13 mouse cellular contexts compared by ENCODE assay signal in genomic region chr3:83589127-83589526, GRCm38 (mm10).
DNase-seq lines count a peak whose midpoint lies in the region; ATAC-seq and TF ChIP-seq lines count a peak whose summit lies in the region.
"Had no signal": no experiment of that assay in that cellular context is flagged by ENCODE, and none has a peak within 500 bp of the region (broad histone marks: within the 10 kb centered on the region; RNA-seq: fewer than 3 reads in every experiment).

No protein-coding gene starts in this region.

- H3K9ac ChIP-seq in intestine, embryonic 14.5 days (ENCODE audit: low read length) = no peak overlapping the region
- no peak overlapping the region for H3K9ac ChIP-seq in intestine, postnatal 0 days (ENCODE audit: low read depth, low read length)
- H3K9ac ChIP-seq in ES-E14 (ENCODE audit: insufficient read depth, low read depth, low read length, poor library complexity, severe bottlenecking) = no peak overlapping the region; the same call in 1 of the 2 replicates
- no peak overlapping the region for H3K9ac ChIP-seq in forebrain, embryonic 13.5 days
- H3K9ac ChIP-seq in hindbrain, embryonic 16.5 days (ENCODE audit: low read depth, low read length) = no peak overlapping the region
- H3K9ac ChIP-seq: neural tube, embryonic 13.5 days had no signal

- no peak for TF ChIP-seq CTCF in intestine, postnatal 0 days (IDR thresholded peaks at IDR 0.05; ENCODE audit: low read depth)

- peak; percentile 31 for DNase-seq in intestine, embryonic 14.5 days (ENCODE audit: low spot score)
- DNase-seq in ES-E14 (ENCODE audit: low read depth, low spot score) = peak; percentile 74
- no peak for DNase-seq in yolk sac, embryonic 10.5 days (ENCODE audit: low spot score)
- DNase-seq in adrenal gland, adult 2 months = no peak
- DNase-seq in right cerebral cortex, postnatal 4 days = no peak
- DNase-seq: cerebellum, adult 2 months; gastrocnemius, postnatal 10 days had no signal

- in situ Hi-C loops in ES-E14 (cut with MboI; ENCODE audit: low sequenced_read_pairs in 2 of 2, unreplicated experiment in 2 of 2) = no loop called here

- no peak overlapping the region for H3K4me3 ChIP-seq in intestine, embryonic 14.5 days (ENCODE audit: low read depth, low read length)
- no peak overlapping the region for H3K4me3 ChIP-seq in intestine, postnatal 0 days (ENCODE audit: low read depth, low read length)
- H3K4me3 ChIP-seq in ES-E14 (ENCODE audit: insufficient read depth in 1 of 2, low read depth in 1 of 2, low read length in 2 of 2, poor library complexity in 1 of 2, severe bottlenecking in 1 of 2) = peak overlapping the region in 1 of 2 experiments; percentile 10; a peak in 1 of 4 replicates
- no peak overlapping the region for H3K4me3 ChIP-seq in forebrain, embryonic 13.5 days
- no peak overlapping the region for H3K4me3 ChIP-seq in hindbrain, embryonic 16.5 days (ENCODE audit: low read length)
- H3K4me3 ChIP-seq: megakaryocyte, embryonic 14.5 days; neural tube, embryonic 13.5 days had no signal

- no peak overlapping the region for H3K4me2 ChIP-seq in intestine, embryonic 14.5 days (ENCODE audit: low read length)
- H3K4me2 ChIP-seq in intestine, postnatal 0 days (replicated peaks; ENCODE audit: low read depth) = no peak overlapping the region
- H3K4me2 ChIP-seq in forebrain, embryonic 13.5 days = no peak overlapping the region
- no peak overlapping the region; the same call in 1 of the 2 replicates for H3K4me2 ChIP-seq in hindbrain, embryonic 16.5 days (ENCODE audit: low read length)
- H3K4me2 ChIP-seq: liver, embryonic 11.5 days; neural tube, embryonic 13.5 days had no signal

- no peaks in the 10 kb centered on the region for H3K36me3 ChIP-seq in intestine, embryonic 14.5 days (ENCODE audit: control insufficient read depth, insufficient read depth, low read length)
- H3K36me3 ChIP-seq in intestine, postnatal 0 days (ENCODE audit: control insufficient read depth, insufficient read depth) = no peaks in the 10 kb centered on the region
- H3K36me3 ChIP-seq in ES-E14 (ENCODE audit: control insufficient read depth, insufficient read depth, low read length, poor library complexity, severe bottlenecking) = no peaks in the 10 kb centered on the region
- H3K36me3 ChIP-seq in forebrain, embryonic 13.5 days (ENCODE audit: poor library complexity, severe bottlenecking) = no peaks in the 10 kb centered on the region
- no peaks in the 10 kb centered on the region for H3K36me3 ChIP-seq in hindbrain, embryonic 16.5 days (ENCODE audit: control insufficient read depth, insufficient read depth, low read length)
- H3K36me3 ChIP-seq: neural tube, embryonic 13.5 days had no signal

- H3K9me3 ChIP-seq in intestine, embryonic 14.5 days (ENCODE audit: control insufficient read depth, low read length) = no peaks in the 10 kb centered on the region
- H3K9me3 ChIP-seq in intestine, postnatal 0 days (ENCODE audit: control insufficient read depth) = no peaks in the 10 kb centered on the region
- peaks cover 4% of the 10 kb centered on the region; the same call in 1 of the 2 replicates for H3K9me3 ChIP-seq in ES-E14 (ENCODE audit: control insufficient read depth, insufficient read depth, low read depth, low read length)
- H3K9me3 ChIP-seq in forebrain, embryonic 13.5 days (replicated peaks) = no peaks in the 10 kb centered on the region
- no peaks in the 10 kb centered on the region for H3K9me3 ChIP-seq in hindbrain, embryonic 16.5 days (ENCODE audit: control insufficient read depth, low read length)
- H3K9me3 ChIP-seq: neural tube, embryonic 13.5 days had no signal

- no peak for ATAC-seq in intestine, embryonic 14.5 days (replicated peaks; ENCODE audit: low FRiP score, low TSS enrichment, low read depth)
- ATAC-seq in intestine, postnatal 0 days = no peak
- ATAC-seq in forebrain, embryonic 13.5 days = peak; percentile 72
- ATAC-seq in hindbrain, embryonic 16.5 days = peak; percentile 42; the same call in 1 of the 2 replicates

- WGBS in intestine, embryonic 14.5 days = 48% methylated on average over 8 of the region's 8 CpGs
- 43% methylated on average over 8 of the region's 8 CpGs for WGBS in intestine, postnatal 0 days
- WGBS in forebrain, embryonic 13.5 days = 17% methylated on average over 8 of the region's 8 CpGs
- 24% methylated on average over 8 of the region's 8 CpGs for WGBS in hindbrain, embryonic 16.5 days

- H3K27me3 ChIP-seq in intestine, embryonic 14.5 days (replicated peaks; ENCODE audit: control insufficient read depth, insufficient read depth, low read length) = no peaks in the 10 kb centered on the region
- H3K27me3 ChIP-seq in intestine, postnatal 0 days (replicated peaks; ENCODE audit: control insufficient read depth, insufficient read depth, low read length) = no peaks in the 10 kb centered on the region
- no peaks in the 10 kb centered on the region for H3K27me3 ChIP-seq in forebrain, embryonic 13.5 days
- no peaks in the 10 kb centered on the region for H3K27me3 ChIP-seq in hindbrain, embryonic 16.5 days (replicated peaks; ENCODE audit: control insufficient read depth, insufficient read depth, low read length)
- H3K27me3 ChIP-seq: megakaryocyte, embryonic 14.5 days had no signal

- no peaks in the 10 kb centered on the region for H3K4me1 ChIP-seq in intestine, embryonic 14.5 days (replicated peaks; ENCODE audit: control insufficient read depth, insufficient read depth, low read length)
- no peaks in the 10 kb centered on the region for H3K4me1 ChIP-seq in intestine, postnatal 0 days (replicated peaks; ENCODE audit: control insufficient read depth, insufficient read depth, low read length)
- H3K4me1 ChIP-seq in ES-E14 (ENCODE audit: control insufficient read depth in 2 of 2, insufficient read depth in 2 of 2, low read length in 2 of 2, poor library complexity in 1 of 2) = peaks cover 15 to 21% of the 10 kb centered on the region in 2 experiments
- 0 out of 2 replicates have a peak, but pooled peaks cover 7% of the 10 kb centered on the region for H3K4me1 ChIP-seq in forebrain, embryonic 13.5 days
- H3K4me1 ChIP-seq in hindbrain, embryonic 16.5 days (ENCODE audit: control insufficient read depth, insufficient read depth, low read depth, low read length) = no peaks in the 10 kb centered on the region
- H3K4me1 ChIP-seq: megakaryocyte, embryonic 14.5 days; neural tube, embryonic 13.5 days had no signal

- H3K27ac ChIP-seq in intestine, embryonic 14.5 days (ENCODE audit: low read depth) = no peak overlapping the region
- no peak overlapping the region for H3K27ac ChIP-seq in intestine, postnatal 0 days (ENCODE audit: low read depth, low read length)
- no peak overlapping the region; the same call in 1 of the 2 replicates for H3K27ac ChIP-seq in ES-E14 (ENCODE audit: insufficient read depth, low read depth, low read length, poor library complexity, severe bottlenecking)
- H3K27ac ChIP-seq in forebrain, embryonic 13.5 days = no peak overlapping the region
- H3K27ac ChIP-seq in hindbrain, embryonic 16.5 days (ENCODE audit: low read depth, low read length) = no peak overlapping the region
- H3K27ac ChIP-seq: neural tube, embryonic 13.5 days had no signal

TF ChIP-seq in ES-E14, 5 proteins besides CTCF, POLR2A, EP300 and RAD21:
- no peak for TF ChIP-seq HCFC1 (IDR thresholded peaks at IDR 0.05; ENCODE audit: borderline replicate concordance, insufficient read depth, low read length)
- no peak for TF ChIP-seq ZC3H11A (IDR thresholded peaks at IDR 0.05; ENCODE audit: borderline replicate concordance, low read depth, low read length)
- TF ChIP-seq MAFK (IDR thresholded peaks at IDR 0.05; ENCODE audit: insufficient read depth, low read depth, low read length) = no peak
- TF ChIP-seq CHD2 (IDR thresholded peaks at IDR 0.05; ENCODE audit: low read depth, low read length) = no peak
- no peak for TF ChIP-seq ZNF384 (IDR thresholded peaks at IDR 0.05; ENCODE audit: low read depth, low read length)

Comparison
In these comparisons a context has a peak if more than half of its experiments do, and no peak if none do; other contexts are left out.
1. ATAC-seq: peak in forebrain, embryonic 13.5 days (single experiment) and hindbrain, embryonic 16.5 days (single experiment); none in intestine, embryonic 14.5 days (single experiment) and intestine, postnatal 0 days (single experiment).
2. DNase-seq: peak in intestine, embryonic 14.5 days (single experiment) and ES-E14 (single experiment); none in yolk sac, embryonic 10.5 days (single experiment), adrenal gland, adult 2 months (single experiment) and right cerebral cortex, postnatal 4 days (single experiment).